Mouse (Mus musculus) G1E (cell line): ENCODE results near the gene Dnajb4.

ENCODE experiments used
- CTCF ChIP-seq: IDR thresholded peaks from 2 replicates; pipeline ENCODE4 v1.5.1; 2012; ENCODE audit warnings: low read depth, low read length, inconsistent platforms, mixed read lengths
- GATA1 ChIP-seq: IDR thresholded peaks from 2 replicates; pipeline ENCODE4 v1.6.1; 2012; ENCODE audit warnings: borderline replicate concordance, low read length, inconsistent platforms, mixed read lengths
- GATA2 ChIP-seq: IDR thresholded peaks from 2 replicates; pipeline ENCODE4 v1.6.1; 2012; ENCODE audit warnings: low read depth, low read length, inconsistent platforms, borderline replicate concordance
- POLR2AphosphoS5 ChIP-seq: IDR thresholded peaks from 2 replicates; pipeline ENCODE4 v1.6.1; 2012; ENCODE audit warnings: low read depth, low read length, inconsistent platforms; ENCODE audit not compliant: insufficient replicate concordance
- TAL1 ChIP-seq: conservative IDR thresholded peaks from 2 replicates; pipeline ENCODE4 v1.6.1; 2012; ENCODE audit warnings: low read depth, low read length, inconsistent platforms, mixed read lengths

DNA sequence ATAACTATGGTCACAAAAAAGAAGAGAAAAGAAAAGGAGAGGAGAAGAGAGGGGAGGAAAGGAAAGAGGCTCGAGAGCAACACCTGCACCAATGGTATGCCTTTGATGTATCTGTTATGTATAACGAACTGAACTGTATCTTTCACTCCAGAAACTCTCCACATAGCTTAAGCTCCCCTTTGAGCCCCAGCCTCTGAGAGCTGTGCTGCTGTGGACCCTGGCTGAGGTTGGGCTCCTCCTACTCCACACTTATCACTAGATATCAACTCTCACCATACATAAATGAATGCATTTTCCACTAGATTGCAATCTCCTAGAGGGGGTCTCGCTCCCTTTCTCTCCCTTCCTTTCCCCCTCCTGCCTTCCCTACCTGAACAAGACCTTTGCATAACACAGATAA is 6.1 kb downstream of the Dnajb4 start:
- no peak for TF ChIP-seq CTCF
- TF ChIP-seq GATA1 = no peak
- TF ChIP-seq TAL1 = no peak
- TF ChIP-seq GATA2 = no peak
- TF ChIP-seq POLR2AphosphoS5 = no peak
